Mouse (Mus musculus) thymus, adult 2 months (tissue): Measurements from ENCODE around the gene Zscan22.
A peak's percentile ranks its signal among the peaks of the same experiment; 100 is the strongest.

Source experiments
- CTCF ChIP-seq: fragments of 200-500 bp; IDR thresholded peaks from 2 replicates; pipeline ENCODE4 v1.5.1; 2012; ENCODE audit warnings: mild to moderate bottlenecking, control low read depth, low read length, moderate library complexity, borderline replicate concordance; ENCODE audit not compliant: control insufficient read depth, poor library complexity, insufficient read depth; ENCODE audit errors: extremely low read depth
- POLR2A ChIP-seq: fragments of 200-500 bp; IDR thresholded peaks from 2 replicates; pipeline ENCODE4 v1.6.1; 2012; ENCODE audit warnings: mild to moderate bottlenecking, low read length, control low read depth, moderate library complexity; ENCODE audit not compliant: control insufficient read depth, poor library complexity, insufficient read depth; ENCODE audit errors: extremely low read depth

- TF ChIP-seq CTCF (no peak), POLR2A (peak; percentile 51; the same call in 1 of the 2 replicates)
Measured at GRCm38 (mm10) chr7:12910181-12910668, 12.6 kb downstream of the Zscan22 start.
